Mouse (Mus musculus): ENCODE data around the gene Slc25a27. TPM values are rescaled to one million over a fixed set of nuclear protein-coding genes. Genes with fewer than 3 reads are reported as not detected.

Slc25a27 gene
- polyA plus RNA-seq, 1 experiment: 57.1 TPM

DNA sequence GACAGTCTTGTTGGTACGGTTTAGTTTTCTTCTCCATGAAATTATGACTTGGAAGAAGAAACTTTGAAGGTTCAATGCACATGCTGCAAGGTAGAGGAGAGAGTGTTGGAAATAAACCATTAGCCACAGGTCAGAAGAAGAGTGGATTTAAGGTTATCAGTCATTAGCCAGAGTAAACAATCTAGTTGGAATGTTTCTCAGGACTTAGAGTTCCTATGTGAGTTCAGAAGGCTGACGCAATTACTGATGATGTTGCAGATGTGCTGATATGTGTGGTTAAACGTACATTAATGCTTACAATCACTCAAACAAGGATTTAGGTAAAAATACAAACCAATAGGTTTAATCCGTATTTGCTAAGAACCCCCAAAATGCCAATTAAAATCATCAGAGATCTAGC lies 4.9 kb upstream of the Slc25a27 start:
- TF ChIP-seq POLR2A (IDR thresholded peaks at IDR 0.05; ENCODE audit: borderline replicate concordance, insufficient read depth, low read length) (no peak), CTCF (IDR thresholded peaks at IDR 0.05; ENCODE audit: borderline replicate concordance, insufficient read depth, low read depth, low read length) (no peak)
- DNase-seq: no peak
- no peaks in the 10 kb centered on the region for H3K27me3 ChIP-seq (ENCODE audit: control insufficient read depth, insufficient read depth, low read length)
- H3K4me3 ChIP-seq (replicated peaks; ENCODE audit: insufficient read depth, low read depth, low read length): no peak overlapping the region
- 97% methylated on average over 4 of the region's 4 CpGs for WGBS
- H3K27ac ChIP-seq (ENCODE audit: insufficient read depth, low read length): no peak overlapping the region
- no peaks in the 10 kb centered on the region for H3K4me1 ChIP-seq (ENCODE audit: control insufficient read depth, insufficient read depth, low read length)

DNA sequence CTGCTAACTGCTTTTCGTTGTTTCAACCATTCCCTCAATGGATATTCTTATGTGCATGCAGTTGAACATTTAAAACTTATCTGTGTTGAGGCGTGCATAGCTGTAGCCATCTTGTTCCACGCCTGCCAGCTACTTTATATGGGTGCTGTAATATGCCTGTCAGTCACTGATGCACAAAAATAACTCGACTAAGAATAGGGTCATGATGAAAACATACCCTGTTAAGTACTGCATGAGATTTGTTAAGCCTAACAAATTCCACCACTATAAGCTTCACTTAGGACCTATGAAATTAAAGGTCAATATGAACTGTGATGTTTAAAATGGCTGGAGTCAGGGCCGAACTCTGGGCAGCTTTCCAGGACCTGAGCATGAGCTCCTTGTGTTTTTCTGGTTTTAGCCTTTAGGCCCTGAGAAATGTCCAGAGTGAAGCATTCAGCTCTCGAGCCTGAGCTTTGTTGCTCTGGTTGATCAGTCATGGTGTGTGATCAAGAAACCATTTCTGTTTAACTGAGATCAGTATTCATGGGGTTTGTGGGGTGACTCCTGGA lies 2.2 kb upstream of the Slc25a27 start:
- H3K4me3 ChIP-seq (replicated peaks; ENCODE audit: insufficient read depth, low read depth, low read length): no peak overlapping the region
- DNase-seq: no peak
- no peaks in the 10 kb centered on the region; the same call in 1 of the 2 replicates for H3K4me1 ChIP-seq (ENCODE audit: control insufficient read depth, insufficient read depth, low read length)
- TF ChIP-seq POLR2A (IDR thresholded peaks at IDR 0.05; ENCODE audit: borderline replicate concordance, insufficient read depth, low read length): no peak
- no peaks in the 10 kb centered on the region for H3K27me3 ChIP-seq (ENCODE audit: control insufficient read depth, insufficient read depth, low read length)
- no peak overlapping the region for H3K27ac ChIP-seq (ENCODE audit: insufficient read depth, low read length)
- WGBS: 48% methylated on average over 6 of the region's 6 CpGs

DNA sequence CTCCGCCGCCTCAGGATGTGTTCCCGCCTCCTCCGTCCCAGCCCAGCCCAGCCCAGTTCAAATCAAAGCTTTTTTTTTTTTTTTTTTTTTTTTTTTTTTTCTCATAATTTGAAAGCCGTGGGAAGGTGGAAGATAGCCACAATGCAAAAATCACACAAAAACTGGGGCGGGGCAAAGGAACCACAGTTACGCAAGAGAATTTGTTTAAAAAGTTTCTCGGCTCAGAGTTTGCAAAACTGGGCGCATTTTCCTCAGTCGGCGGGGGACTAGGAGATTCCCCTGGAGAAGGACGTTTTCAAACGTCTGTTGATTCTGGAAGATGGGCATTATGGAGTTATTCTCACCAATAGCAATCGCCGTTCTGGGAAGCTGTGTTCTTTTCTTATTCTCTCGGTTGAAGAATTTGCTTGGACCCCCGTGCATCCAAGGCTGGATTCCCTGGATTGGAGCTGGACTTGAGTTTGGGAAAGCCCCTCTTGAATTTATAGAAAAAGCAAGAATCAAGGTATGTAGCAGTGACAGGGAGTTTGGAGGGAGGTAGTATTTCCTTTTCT lies 353 bp upstream of the Slc25a27 start, which contains the start of gene Cyp39a1:
TSS of gene Cyp39a1 (plus strand) at position 136 of the 554 bp plus-strand sequence.
- Histone ChIP-seq H3K27ac (ENCODE audit: insufficient read depth, low read length) (peak within 1 kb of the TSS; percentile 30), H3K4me3 (replicated peaks; ENCODE audit: insufficient read depth, low read depth, low read length) (peak within 1 kb of the TSS; percentile 96), H3K27me3 (ENCODE audit: control insufficient read depth, insufficient read depth, low read length) (no peaks in the 10 kb centered on the region), H3K4me1 (ENCODE audit: control insufficient read depth, insufficient read depth, low read length) (no peaks in the 10 kb centered on the region; the same call in 1 of the 2 replicates)
- no peak for TF ChIP-seq CTCF (IDR thresholded peaks at IDR 0.05; ENCODE audit: borderline replicate concordance, insufficient read depth, low read depth, low read length)
- no peak for TF ChIP-seq POLR2A (IDR thresholded peaks at IDR 0.05; ENCODE audit: borderline replicate concordance, insufficient read depth, low read length)
- under 1% methylated on average over 17 of the region's 17 CpGs for WGBS
- DNase-seq: no peak

DNA sequence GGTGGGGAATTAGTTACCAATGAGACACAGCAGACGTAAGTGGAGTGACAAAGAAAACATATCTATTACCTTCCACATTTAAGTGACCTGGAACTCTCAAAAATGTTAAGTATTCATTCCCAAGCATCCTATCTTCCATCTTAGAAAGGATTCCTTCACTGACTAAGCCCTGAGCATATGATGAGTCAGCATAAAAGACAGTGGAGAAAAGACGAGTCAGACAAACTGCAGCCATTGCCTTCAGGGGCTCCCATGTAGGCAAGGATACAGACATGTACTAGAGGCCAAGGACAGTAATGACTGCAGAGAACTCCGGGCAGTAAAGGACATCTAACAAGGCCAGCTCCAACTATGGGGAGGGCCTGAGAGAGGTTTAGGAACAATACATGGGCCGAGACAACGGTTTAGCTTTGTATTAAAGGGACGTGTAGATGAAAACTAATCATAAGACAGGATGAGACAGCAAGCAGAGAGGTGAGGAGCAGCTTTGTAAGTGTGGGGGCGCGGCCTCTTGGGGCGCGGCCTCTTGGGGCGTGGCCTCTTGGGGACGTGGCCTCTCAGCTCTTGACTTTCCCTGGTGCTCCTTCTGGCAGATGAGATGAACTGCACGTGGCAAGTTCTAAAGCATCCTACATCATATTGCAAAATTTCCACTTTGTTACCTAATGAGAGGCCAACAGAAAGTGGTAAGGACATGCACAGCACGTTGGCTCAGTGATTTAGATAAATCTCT lies 15.5 kb downstream of the Slc25a27 start:
- H3K27me3 ChIP-seq (ENCODE audit: control insufficient read depth, insufficient read depth, low read length): no peaks in the 10 kb centered on the region
- no peak overlapping the region for H3K27ac ChIP-seq (ENCODE audit: insufficient read depth, low read length)
- TF ChIP-seq CTCF (IDR thresholded peaks at IDR 0.05; ENCODE audit: borderline replicate concordance, insufficient read depth, low read depth, low read length): no peak
- no peak for TF ChIP-seq POLR2A (IDR thresholded peaks at IDR 0.05; ENCODE audit: borderline replicate concordance, insufficient read depth, low read length)
- no peak overlapping the region for H3K4me3 ChIP-seq (replicated peaks; ENCODE audit: insufficient read depth, low read depth, low read length)
- no peak for DNase-seq
- H3K4me1 ChIP-seq (ENCODE audit: control insufficient read depth, insufficient read depth, low read length): no peaks in the 10 kb centered on the region
- WGBS: 76% methylated on average over 14 of the region's 14 CpGs

DNA sequence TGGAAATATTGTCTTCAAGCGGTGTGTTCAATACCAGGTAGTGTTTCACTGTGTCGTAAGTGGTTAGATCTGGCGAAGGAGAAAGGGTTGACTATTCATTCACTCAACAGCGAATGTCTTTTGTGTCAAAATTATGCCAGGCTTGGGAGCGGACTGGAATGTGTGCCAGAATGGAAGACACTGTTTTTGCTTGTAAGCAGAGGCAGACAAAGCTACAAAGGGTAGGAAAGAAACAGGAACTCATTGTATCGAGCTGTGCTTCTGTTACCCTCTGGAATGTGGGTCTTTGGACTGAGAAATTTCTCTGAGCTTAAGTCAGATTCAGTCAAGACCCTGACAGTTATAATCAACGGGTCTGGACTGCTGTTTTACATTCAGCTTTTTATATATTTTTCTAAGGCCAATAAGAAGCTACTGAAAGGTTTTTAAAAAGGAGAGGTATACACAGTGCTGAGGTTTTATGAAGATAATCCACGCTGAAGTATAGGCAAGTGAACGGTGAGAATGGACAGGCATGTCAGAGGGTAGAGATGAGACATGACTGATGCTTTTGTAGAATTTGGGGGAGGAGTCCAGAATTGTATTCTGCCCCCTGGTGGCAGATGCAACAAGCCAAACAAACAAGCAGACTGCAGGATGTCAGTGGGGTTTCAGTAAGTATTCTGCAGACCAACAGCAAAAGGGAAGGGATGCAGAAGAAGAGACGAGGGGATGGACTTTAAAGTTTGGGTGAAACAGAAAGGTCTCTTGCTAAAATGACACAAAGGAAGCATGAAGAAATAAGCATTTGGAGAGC lies 17.2 kb downstream of the Slc25a27 start:
- Histone ChIP-seq H3K27ac (ENCODE audit: insufficient read depth, low read length) (no peak overlapping the region), H3K4me3 (replicated peaks; ENCODE audit: insufficient read depth, low read depth, low read length) (no peak overlapping the region), H3K27me3 (ENCODE audit: control insufficient read depth, insufficient read depth, low read length) (no peaks in the 10 kb centered on the region), H3K4me1 (ENCODE audit: control insufficient read depth, insufficient read depth, low read length) (no peaks in the 10 kb centered on the region)
- WGBS: 81% methylated on average over 10 of the region's 10 CpGs
- TF ChIP-seq POLR2A (IDR thresholded peaks at IDR 0.05; ENCODE audit: borderline replicate concordance, insufficient read depth, low read length) (no peak), CTCF (IDR thresholded peaks at IDR 0.05; ENCODE audit: borderline replicate concordance, insufficient read depth, low read depth, low read length) (peak; percentile 34; the same call in 1 of the 2 replicates)
- DNase-seq: no peak

DNA sequence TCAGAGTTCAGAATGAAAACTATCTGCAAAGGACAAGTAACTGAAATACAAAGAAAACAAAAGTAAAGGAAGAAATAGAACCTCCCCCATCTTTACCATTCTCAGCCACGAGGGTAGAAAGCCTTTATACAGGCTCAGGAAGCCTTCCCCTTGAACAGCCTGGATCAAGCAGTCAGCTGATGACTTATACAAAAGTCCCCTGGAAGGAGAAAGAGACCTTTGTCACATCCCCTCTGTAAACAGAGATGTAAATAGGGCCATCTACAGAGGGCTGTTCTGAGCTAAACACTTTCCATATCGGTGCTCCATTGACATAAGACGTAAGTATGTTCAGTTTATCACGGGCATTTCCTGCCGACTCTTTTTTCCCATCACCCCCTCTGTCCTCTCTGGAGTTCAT lies 20.1 kb downstream of the Slc25a27 start:
- no peaks in the 10 kb centered on the region for H3K4me1 ChIP-seq (ENCODE audit: control insufficient read depth, insufficient read depth, low read length)
- WGBS: 68% methylated on average over 5 of the region's 5 CpGs
- H3K27ac ChIP-seq (ENCODE audit: insufficient read depth, low read length): no peak overlapping the region
- no peak for TF ChIP-seq POLR2A (IDR thresholded peaks at IDR 0.05; ENCODE audit: borderline replicate concordance, insufficient read depth, low read length)
- no peak for TF ChIP-seq CTCF (IDR thresholded peaks at IDR 0.05; ENCODE audit: borderline replicate concordance, insufficient read depth, low read depth, low read length)
- no peaks in the 10 kb centered on the region for H3K27me3 ChIP-seq (ENCODE audit: control insufficient read depth, insufficient read depth, low read length)
- DNase-seq: no peak
- no peak overlapping the region for H3K4me3 ChIP-seq (replicated peaks; ENCODE audit: insufficient read depth, low read depth, low read length)

DNA sequence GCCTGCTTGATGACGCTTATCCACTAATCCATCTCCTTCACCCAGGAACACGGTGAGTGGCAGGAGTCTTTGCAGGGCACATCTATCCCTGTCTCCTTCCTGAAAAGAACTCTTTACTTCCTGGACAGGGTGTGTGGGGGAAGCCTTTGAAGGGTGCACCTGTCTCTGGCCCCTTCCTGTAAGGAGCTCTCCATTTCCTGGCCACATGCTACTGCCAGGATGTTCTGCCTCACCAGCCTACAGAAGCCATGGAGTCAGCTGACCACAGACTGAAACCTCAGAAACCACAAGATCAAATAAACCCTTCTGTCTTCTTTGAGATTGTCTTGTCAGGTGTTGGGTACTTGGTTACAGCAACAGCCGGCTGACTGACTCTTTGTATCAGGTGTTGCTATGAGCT lies 21.9 kb downstream of the Slc25a27 start:
- 95% methylated on average over 3 of the region's 3 CpGs for WGBS
- TF ChIP-seq CTCF (IDR thresholded peaks at IDR 0.05; ENCODE audit: borderline replicate concordance, insufficient read depth, low read depth, low read length): no peak
- no peak for TF ChIP-seq POLR2A (IDR thresholded peaks at IDR 0.05; ENCODE audit: borderline replicate concordance, insufficient read depth, low read length)
- H3K27ac ChIP-seq (ENCODE audit: insufficient read depth, low read length): no peak overlapping the region

More for the DNA sequence above, 21.9 kb downstream of the Slc25a27 start:
- Histone ChIP-seq H3K4me1 (ENCODE audit: control insufficient read depth, insufficient read depth, low read length) (no peaks in the 10 kb centered on the region), H3K27me3 (ENCODE audit: control insufficient read depth, insufficient read depth, low read length) (no peaks in the 10 kb centered on the region), H3K4me3 (replicated peaks; ENCODE audit: insufficient read depth, low read depth, low read length) (no peak overlapping the region)
- DNase-seq: no peak

All from cerebellum, adult 2 months (tissue).